ENCODE assay signal across 8 mouse cellular contexts in the genomic region with DNA sequence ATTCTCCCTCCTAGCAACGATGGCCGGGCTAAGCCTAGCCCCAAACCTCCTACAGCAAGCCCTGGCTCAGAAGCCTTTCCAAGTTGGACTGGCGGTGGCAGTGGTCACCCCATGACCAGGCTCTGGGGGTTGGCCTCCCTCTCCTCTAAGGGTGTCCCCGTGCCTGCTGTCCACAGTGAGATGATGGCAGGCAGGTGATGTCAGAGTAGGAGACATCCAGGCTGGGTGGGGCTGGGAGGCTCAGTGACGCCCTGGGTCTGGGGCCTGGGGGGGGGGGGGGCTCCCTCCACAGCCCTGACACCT. TPM values are rescaled to one million over a fixed set of nuclear protein-coding genes. Genes with fewer than 3 reads are reported as not detected.
A peak's percentile ranks its signal among the peaks of the same experiment; 100 is the strongest.
DNase-seq lines count a peak whose midpoint lies in the region; ATAC-seq and TF ChIP-seq lines count a peak whose summit lies in the region.

No protein-coding gene starts in this region.

- H3K36me3 ChIP-seq in forebrain, embryonic 11.5 days (ENCODE audit: control insufficient read depth, insufficient read depth, low read length), result no peaks in the 10 kb centered on the region
- no peaks in the 10 kb centered on the region for H3K36me3 ChIP-seq in limb, embryonic 11.5 days (ENCODE audit: control insufficient read depth, insufficient read depth, low read length)
- H3K36me3 ChIP-seq in neural tube, embryonic 14.5 days (ENCODE audit: control insufficient read depth, insufficient read depth, low read length), result no peaks in the 10 kb centered on the region

- ATAC-seq in forebrain, embryonic 11.5 days (replicated peaks; ENCODE audit: low FRiP score), result peak; percentile 6; the same call in 1 of the 2 replicates
- no peak for ATAC-seq in limb, embryonic 11.5 days (ENCODE audit: insufficient number of reproducible peaks, low FRiP score, low TSS enrichment, low read depth)
- peak; percentile 38 for ATAC-seq in neural tube, embryonic 14.5 days (ENCODE audit: low read depth)
- ATAC-seq in frontal cortex, adult (ENCODE audit: low TSS enrichment), result no peak

- peak overlapping the region; percentile 62 for H3K4me3 ChIP-seq in lung, adult 2 months (replicated peaks; ENCODE audit: extremely low read depth, low read depth, low read length)
- H3K4me3 ChIP-seq in forebrain, embryonic 11.5 days (ENCODE audit: low read depth, low read length), result peak overlapping the region; percentile 86
- peak overlapping the region; percentile 64 for H3K4me3 ChIP-seq in limb, embryonic 11.5 days (ENCODE audit: low read depth, low read length)
- peak overlapping the region; percentile 81 for H3K4me3 ChIP-seq in neural tube, embryonic 14.5 days (ENCODE audit: low read depth, low read length)

- peak overlapping the region; percentile 99 for H3K4me2 ChIP-seq in forebrain, embryonic 11.5 days (ENCODE audit: low read depth, low read length, severe bottlenecking)
- peak overlapping the region; percentile 92 for H3K4me2 ChIP-seq in limb, embryonic 11.5 days (ENCODE audit: low read depth, severe bottlenecking)
- peak overlapping the region; percentile 86 for H3K4me2 ChIP-seq in neural tube, embryonic 14.5 days (ENCODE audit: low read depth, low read length)

- H3K4me1 ChIP-seq in lung, adult 2 months (ENCODE audit: control insufficient read depth, insufficient read depth, low read length), result peaks cover 3% of the 10 kb centered on the region
- H3K4me1 ChIP-seq in forebrain, embryonic 11.5 days (replicated peaks; ENCODE audit: control insufficient read depth, insufficient read depth, low read length), result 0 out of 2 replicates have a peak, but pooled peaks cover 3% of the 10 kb centered on the region
- H3K4me1 ChIP-seq in limb, embryonic 11.5 days (ENCODE audit: control insufficient read depth, insufficient read depth, low read length), result peaks cover 7% of the 10 kb centered on the region; the same call in 1 of the 2 replicates
- H3K4me1 ChIP-seq in neural tube, embryonic 14.5 days (ENCODE audit: control insufficient read depth, insufficient read depth, low read length), result peaks cover 14% of the 10 kb centered on the region

- H3K27ac ChIP-seq in forebrain, embryonic 11.5 days (ENCODE audit: low read depth, low read length), result no peak overlapping the region
- H3K27ac ChIP-seq in limb, embryonic 11.5 days (replicated peaks; ENCODE audit: low read depth, low read length), result no peak overlapping the region
- 0 out of 2 replicates have a peak overlapping the region, but pooled peaks have one; percentile 62 for H3K27ac ChIP-seq in neural tube, embryonic 14.5 days (ENCODE audit: low read depth, low read length)

- no peaks in the 10 kb centered on the region for H3K9me3 ChIP-seq in forebrain, embryonic 11.5 days (ENCODE audit: control insufficient read depth, low read length)
- no peaks in the 10 kb centered on the region for H3K9me3 ChIP-seq in limb, embryonic 11.5 days (ENCODE audit: control insufficient read depth, low read length)
- H3K9me3 ChIP-seq in neural tube, embryonic 14.5 days (ENCODE audit: control insufficient read depth, low read length), result no peaks in the 10 kb centered on the region

- TF ChIP-seq CTCF in lung, adult 2 months (IDR thresholded peaks at IDR 0.05; ENCODE audit: insufficient read depth, low read length), result no peak

- TF ChIP-seq POLR2A in lung, adult 2 months (IDR thresholded peaks at IDR 0.05; ENCODE audit: borderline replicate concordance, extremely low read depth, low read depth, low read length), result no peak

- H3K9ac ChIP-seq in forebrain, embryonic 11.5 days (ENCODE audit: low read length), result peak overlapping the region; percentile 72
- no peak overlapping the region; the same call in 1 of the 2 replicates for H3K9ac ChIP-seq in limb, embryonic 11.5 days (ENCODE audit: low read length)
- peak overlapping the region; percentile 93 for H3K9ac ChIP-seq in neural tube, embryonic 14.5 days (replicated peaks; ENCODE audit: low read depth, low read length)

- WGBS in lung, adult 2 months, result 15% methylated on average over 5 of the region's 5 CpGs
- WGBS in forebrain, embryonic 11.5 days, result 11% methylated on average over 5 of the region's 5 CpGs
- 10% methylated on average over 5 of the region's 5 CpGs for WGBS in limb, embryonic 11.5 days
- 8% methylated on average over 5 of the region's 5 CpGs for WGBS in neural tube, embryonic 14.5 days

- peaks cover 14% of the 10 kb centered on the region for H3K27me3 ChIP-seq in forebrain, embryonic 11.5 days (ENCODE audit: control insufficient read depth, insufficient read depth, low read length)
- H3K27me3 ChIP-seq in limb, embryonic 11.5 days (ENCODE audit: control insufficient read depth, insufficient read depth, low read length), result peaks cover 6% of the 10 kb centered on the region; the same call in 1 of the 2 replicates
- peaks cover 5% of the 10 kb centered on the region for H3K27me3 ChIP-seq in neural tube, embryonic 14.5 days (ENCODE audit: control insufficient read depth, insufficient read depth, low read length)

- no peak for DNase-seq in lung, adult 2 months
- DNase-seq in lung, postnatal 36 days, result no peak
- no peak for DNase-seq in forebrain, embryonic 11.5 days (ENCODE audit: low spot score)
- no peak for DNase-seq in limb, embryonic 11.5 days (ENCODE audit: low spot score)
- DNase-seq in layer of hippocampus, adult 11-12 months (ENCODE audit: low spot score), result no peak
- no peak for DNase-seq in urinary bladder, postnatal 4 days (ENCODE audit: low spot score in 2 of 2)

RNA-seq across cellular contexts. Expression of gene Cep170b, which starts 2.7 kb away (rescaled TPM):
- 68.2 and 73.2 TPM in 2 replicates for polyA plus RNA-seq in lung, adult 2 months (2012; rRNA removed)
- 12.6 and 15.2 TPM in 2 replicates for polyA plus RNA-seq in forebrain, embryonic 11.5 days (2014; fragmentation: Nextera tagmentation; extraction: Ambion mirVana)
- 9.5 and 9.6 TPM in 2 replicates for polyA plus RNA-seq in limb, embryonic 11.5 days (2014; fragmentation: Nextera tagmentation; extraction: Ambion mirVana)
- polyA plus RNA-seq in neural tube, embryonic 14.5 days (2014; fragmentation: Nextera tagmentation; extraction: Ambion mirVana), result 33.2 and 36.1 TPM in 2 replicates

RNA-seq across cellular contexts. Expression of gene Pld4, which starts 37.5 kb away (rescaled TPM):
- 78.2 and 90.1 TPM in 2 replicates for polyA plus RNA-seq in lung, adult 2 months (2012; rRNA removed)
- 3.7 and 4.1 TPM in 2 replicates for polyA plus RNA-seq in forebrain, embryonic 11.5 days (2014; fragmentation: Nextera tagmentation; extraction: Ambion mirVana)
- 2.8 TPM in 2 replicates for polyA plus RNA-seq in limb, embryonic 11.5 days (2014; fragmentation: Nextera tagmentation; extraction: Ambion mirVana)
- 4.5 and 6.9 TPM in 2 replicates for polyA plus RNA-seq in neural tube, embryonic 14.5 days (2014; fragmentation: Nextera tagmentation; extraction: Ambion mirVana)

RNA-seq across cellular contexts. Expression of gene Zbtb42, which starts 44.4 kb away (rescaled TPM):
- polyA plus RNA-seq in lung, adult 2 months (2012; rRNA removed), result 40.9 and 51.2 TPM in 2 replicates
- 4.4 and 5.3 TPM in 2 replicates for polyA plus RNA-seq in forebrain, embryonic 11.5 days (2014; fragmentation: Nextera tagmentation; extraction: Ambion mirVana)
- polyA plus RNA-seq in limb, embryonic 11.5 days (2014; fragmentation: Nextera tagmentation; extraction: Ambion mirVana), result 0.82 and 1.6 TPM in 2 replicates
- polyA plus RNA-seq in neural tube, embryonic 14.5 days (2014; fragmentation: Nextera tagmentation; extraction: Ambion mirVana), result 1.3 and 3.5 TPM in 2 replicates

RNA-seq across cellular contexts. Expression of gene Akt1, which starts 48.3 kb away (rescaled TPM):
- 166 and 187 TPM in 2 replicates for polyA plus RNA-seq in lung, adult 2 months (2012; rRNA removed)
- 99.4 and 123 TPM in 2 replicates for polyA plus RNA-seq in forebrain, embryonic 11.5 days (2014; fragmentation: Nextera tagmentation; extraction: Ambion mirVana)
- polyA plus RNA-seq in limb, embryonic 11.5 days (2014; fragmentation: Nextera tagmentation; extraction: Ambion mirVana), result 95.4 and 113 TPM in 2 replicates
- polyA plus RNA-seq in neural tube, embryonic 14.5 days (2014; fragmentation: Nextera tagmentation; extraction: Ambion mirVana), result 57.9 and 59.2 TPM in 2 replicates

Comparison
In these comparisons a context has a peak if more than half of its experiments do, and no peak if none do; other contexts are left out.
1. ATAC-seq: peak in forebrain, embryonic 11.5 days (single experiment) and neural tube, embryonic 14.5 days (single experiment); none in limb, embryonic 11.5 days (single experiment) and frontal cortex, adult (single experiment).
2. Peak in every context shown above with its lines, with median percentiles within 50 percentile points of each other: H3K4me3 ChIP-seq and H3K4me2 ChIP-seq.